Mouse (Mus musculus): ENCODE data around the gene Ercc8. TPM values are rescaled to one million over a fixed set of nuclear protein-coding genes. Genes with fewer than 3 reads are reported as not detected.

Ercc8 gene
- 10 to 100 TPM; 11.0 to 13.6 TPM for polyA plus RNA-seq (2017; shearing (Covaris generic))

DNA sequence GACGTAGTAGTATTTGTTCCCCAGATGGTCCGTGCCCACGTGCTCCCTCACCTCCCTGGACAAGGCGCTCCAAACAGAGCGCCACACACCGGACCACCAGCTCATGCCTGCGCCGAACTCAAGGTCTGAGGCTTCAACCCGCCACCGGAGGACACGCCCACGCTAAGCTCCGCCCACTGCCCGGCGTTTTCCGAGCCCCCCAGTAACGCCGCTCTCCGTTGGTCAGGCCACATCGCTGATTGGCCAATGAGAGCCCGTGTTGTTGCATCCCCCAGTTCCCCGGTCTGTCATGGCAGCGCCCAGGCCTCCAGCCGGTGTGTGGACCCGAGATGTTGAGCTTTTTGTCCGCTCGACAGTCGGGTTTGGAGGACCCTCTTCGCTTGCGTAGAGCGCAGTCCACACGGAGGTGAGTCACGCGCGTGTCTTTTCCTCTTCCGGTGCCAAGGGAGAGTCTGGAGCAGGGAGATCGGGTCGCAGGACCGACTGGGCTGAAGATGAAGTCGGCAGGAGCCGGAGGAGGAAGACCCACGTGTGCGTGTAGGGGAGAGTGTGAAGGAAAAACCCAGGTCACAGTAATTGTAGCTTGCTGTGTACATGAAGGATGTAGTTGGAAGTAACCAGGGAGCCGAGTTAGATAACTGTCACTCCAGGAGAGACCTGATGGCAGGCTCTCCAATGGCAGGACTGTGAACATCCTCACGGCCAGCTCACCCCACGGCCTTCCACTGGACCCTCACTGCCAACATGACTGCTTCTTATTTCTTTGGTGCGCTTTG is at the start of gene Ercc8, which contains the start of gene Ndufaf2:
Gene Ercc8 (plus strand): TSS at position 267 of the 776 bp plus-strand sequence.
Gene Ndufaf2 (minus strand): TSS at position 159 of the 776 bp plus-strand sequence.
- ATAC-seq = peak; percentile 91

- ATAC-seq = no peak
Observed at GRCm38 (mm10) chr13:108110929-108111328, 47.6 kb upstream of the Ercc8 start.

GRCm38 (mm10) chr13:108113536-108113935 is 45.0 kb upstream of the Ercc8 start:
- no peak for ATAC-seq

GRCm38 (mm10) chr13:108114257-108114656 is 44.3 kb upstream of the Ercc8 start:
- no peak for ATAC-seq

DNA sequence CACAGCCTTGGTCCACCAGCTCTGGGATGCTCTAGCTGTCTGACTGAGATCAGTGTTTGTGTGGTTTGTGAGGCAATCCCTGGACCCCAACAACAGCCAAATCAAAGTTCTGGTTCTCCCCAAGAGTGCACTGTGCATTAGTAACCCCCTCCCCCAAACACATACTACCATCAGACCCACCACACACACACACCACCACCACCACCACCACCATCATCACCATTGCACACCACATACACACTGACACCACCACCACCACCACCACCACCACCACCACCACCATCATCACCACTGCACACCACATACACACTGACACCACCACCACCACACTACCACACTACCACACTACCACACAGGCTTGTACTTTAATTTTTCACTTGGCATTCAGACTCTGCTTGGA is 40.9 kb upstream of the Ercc8 start:
- ATAC-seq = no peak

DNA sequence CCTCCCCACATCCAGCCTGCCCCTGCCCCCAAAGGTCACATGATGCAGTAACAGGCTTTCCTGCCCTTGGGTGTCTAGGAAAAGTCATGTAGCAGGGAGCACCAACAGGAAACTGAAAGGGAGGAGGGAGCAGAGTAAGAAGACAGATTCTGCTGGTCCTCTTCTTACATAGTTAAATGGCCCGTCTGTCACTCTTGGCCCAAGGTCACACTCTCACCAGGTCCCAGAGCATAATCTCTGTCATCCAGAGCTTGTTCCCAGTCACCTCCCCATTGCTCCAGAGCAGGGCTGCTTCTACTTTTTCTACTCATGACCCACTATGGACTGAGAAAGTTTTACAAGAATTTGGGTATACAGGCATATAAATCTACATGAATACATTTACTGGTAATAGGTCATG is 40.3 kb upstream of the Ercc8 start:
- ATAC-seq = no peak

- ATAC-seq = no peak
Observed at GRCm38 (mm10) chr13:108119411-108120310, 38.9 kb upstream of the Ercc8 start.

DNA sequence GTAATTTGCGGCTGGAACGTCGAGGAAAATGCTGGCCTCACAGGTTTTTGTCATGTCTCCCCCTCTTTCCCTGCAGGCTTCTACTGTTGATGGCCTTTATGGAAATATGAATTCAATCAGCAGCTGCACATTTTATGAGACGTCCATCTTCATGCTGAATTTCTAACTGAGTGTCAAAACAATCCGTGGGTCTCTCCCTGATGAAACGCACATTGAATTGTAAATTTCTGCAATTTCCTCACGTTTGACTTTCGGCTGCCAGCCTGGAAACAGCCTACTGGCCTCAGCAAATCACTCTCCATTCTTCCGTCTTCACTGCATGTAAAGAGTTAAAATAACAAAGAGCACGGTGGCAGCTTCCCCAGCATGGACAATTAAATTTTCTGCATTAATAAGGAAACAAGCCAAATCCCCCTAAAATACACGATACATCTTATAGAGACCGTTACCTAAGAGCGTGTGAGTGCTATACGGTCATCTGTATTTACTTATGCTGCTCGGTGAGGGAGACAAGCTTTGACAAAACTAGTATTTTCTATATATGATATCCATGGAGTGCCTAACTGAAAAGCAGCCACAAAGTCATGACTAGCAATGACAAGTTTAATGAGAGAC is 35.3 kb upstream of the Ercc8 start:
- no peak for ATAC-seq

GRCm38 (mm10) chr13:108124096-108124495 is 34.4 kb upstream of the Ercc8 start:
- ATAC-seq = no peak

- no peak for ATAC-seq
Observed at GRCm38 (mm10) chr13:108126246-108126645, 32.3 kb upstream of the Ercc8 start.

GRCm38 (mm10) chr13:108127130-108127529 is 31.4 kb upstream of the Ercc8 start:
- ATAC-seq = peak; percentile 73

DNA sequence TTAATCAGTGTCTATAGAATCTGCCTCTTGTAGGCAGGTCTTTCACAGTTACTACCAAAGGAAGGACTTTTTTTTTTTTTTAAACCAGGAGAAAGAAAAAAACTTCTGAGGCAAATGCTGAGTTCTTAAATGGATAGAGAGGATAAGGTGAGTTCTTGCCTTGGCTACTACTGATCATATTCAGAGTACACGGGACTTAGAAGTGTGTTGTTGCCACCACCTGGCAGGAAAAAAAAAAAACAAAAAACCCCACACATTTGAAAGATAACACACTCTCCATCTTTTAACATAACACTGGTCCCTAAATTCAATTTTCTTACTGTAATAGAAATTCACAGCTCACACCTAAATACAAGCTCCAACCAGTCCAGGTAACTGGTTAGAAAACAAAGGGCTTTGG is 30.6 kb upstream of the Ercc8 start:
- ATAC-seq = no peak

GRCm38 (mm10) chr13:108129070-108129469 is 29.5 kb upstream of the Ercc8 start:
- ATAC-seq = peak; percentile 84

DNA sequence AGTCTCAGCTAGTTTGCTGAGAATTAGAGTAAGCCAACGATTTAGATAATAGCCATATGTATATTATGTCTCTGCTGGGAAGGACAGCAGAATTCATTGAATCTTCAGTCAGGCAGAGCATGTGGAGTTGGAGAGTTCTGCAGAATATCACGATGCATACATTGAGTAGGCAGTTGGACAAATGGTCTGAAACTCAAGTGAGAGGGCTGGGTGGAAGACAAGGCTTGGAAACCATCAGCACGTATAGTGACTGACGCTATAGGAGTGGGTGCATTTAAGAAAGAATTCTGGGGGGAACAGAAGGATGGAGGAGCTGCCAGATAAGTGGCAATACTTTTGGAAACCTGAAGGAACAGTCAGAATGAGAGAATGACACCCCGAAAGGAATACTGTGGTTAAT is 27.8 kb upstream of the Ercc8 start:
- no peak for ATAC-seq

DNA sequence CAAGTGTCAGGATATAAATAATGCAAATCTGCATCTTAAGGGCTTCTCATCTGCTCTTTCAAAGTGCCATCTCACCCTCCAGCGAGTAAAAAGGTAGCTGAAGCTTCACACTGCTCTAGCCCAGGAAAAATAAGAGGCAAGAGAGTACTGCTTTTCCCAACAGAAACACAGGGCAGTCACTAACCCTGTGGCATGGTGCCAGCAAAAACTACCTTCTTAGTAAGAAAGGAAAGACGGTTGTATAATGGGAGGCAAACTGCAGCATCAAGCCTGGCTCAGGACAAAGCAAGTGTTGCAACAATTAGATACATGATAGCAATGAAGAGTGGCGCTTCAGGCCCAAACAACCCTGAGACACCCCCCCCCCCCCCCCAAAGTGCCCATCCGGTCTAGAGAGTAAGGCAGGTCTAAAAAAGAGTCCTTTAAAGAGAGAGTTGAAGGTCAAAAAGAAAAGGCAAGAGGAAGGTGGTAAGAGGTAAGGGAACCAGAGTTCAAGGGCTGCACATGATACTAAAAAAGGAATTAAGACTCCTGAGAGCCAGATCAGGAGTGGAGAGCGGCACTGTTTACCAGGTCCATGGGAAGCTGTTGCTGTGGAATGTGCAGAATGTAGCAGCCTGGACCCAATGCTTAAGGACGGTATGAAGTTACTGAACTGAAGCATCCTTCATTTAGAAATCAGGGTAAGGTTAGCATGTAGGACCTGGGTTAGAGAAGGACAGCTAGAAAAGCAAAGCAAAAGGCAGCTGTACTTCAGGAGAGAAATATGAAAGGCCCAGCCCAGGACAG is 26.3 kb upstream of the Ercc8 start:
- no peak for ATAC-seq

GRCm38 (mm10) chr13:108135617-108136016 is 22.9 kb upstream of the Ercc8 start:
- ATAC-seq = no peak

- ATAC-seq = no peak
Observed at GRCm38 (mm10) chr13:108138403-108138977, 20.0 kb upstream of the Ercc8 start.

DNA sequence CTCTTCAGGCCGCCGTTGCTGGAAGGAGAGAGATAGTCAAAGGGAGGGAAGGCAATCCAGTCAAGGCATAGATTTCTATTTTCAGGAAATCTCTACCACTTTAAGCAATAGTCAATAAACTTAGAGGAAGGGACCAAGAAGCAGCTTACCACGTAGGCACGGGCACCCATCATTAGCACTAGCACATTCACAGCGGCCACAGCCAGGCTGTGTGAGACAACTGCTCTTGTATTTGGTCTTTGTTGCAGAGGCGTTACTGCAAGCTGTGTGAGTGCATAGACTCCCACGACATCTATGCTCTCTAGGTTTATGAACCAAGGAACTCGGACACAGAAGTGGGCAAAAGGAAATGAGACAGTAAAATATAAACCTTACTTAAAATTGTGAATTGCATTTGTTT is 14.4 kb upstream of the Ercc8 start:
- no peak for ATAC-seq

- peak; percentile 63 for ATAC-seq
Observed at GRCm38 (mm10) chr13:108151782-108152181, 6.7 kb upstream of the Ercc8 start.

DNA sequence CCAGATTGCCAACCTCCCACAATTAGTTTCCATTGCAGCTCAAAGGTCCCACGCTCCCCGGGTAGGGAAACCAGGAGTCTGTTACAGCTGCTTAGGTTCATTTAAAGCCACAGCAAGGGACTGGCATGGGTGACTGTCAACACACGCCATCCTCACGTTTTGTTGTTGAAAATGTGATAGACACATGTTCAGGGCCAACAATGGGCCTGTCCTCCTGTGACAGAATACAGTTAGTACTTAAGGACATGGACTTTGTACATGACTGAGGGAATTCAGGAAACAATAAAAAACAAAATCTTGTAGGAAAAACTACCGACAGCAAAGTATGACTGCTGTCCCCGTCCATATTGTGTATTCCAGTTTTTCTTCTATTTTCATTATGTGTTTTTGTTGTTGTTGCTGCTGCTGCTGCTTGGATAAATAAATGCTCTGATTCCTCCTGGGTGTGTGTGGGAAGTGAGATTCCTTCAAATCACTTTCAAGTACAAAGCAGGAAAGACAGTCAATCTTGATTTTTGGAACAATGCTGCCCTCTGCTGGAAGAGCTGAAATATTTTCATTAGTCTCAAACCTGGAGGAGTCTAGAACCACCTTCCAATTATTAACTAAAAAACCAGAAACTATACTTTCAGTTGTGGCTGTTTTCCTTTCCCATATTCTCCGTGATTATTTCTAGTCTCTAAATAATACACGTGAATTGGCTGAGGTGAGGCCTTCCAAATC is 5.7 kb upstream of the Ercc8 start:
- peak; percentile 65 for ATAC-seq

DNA sequence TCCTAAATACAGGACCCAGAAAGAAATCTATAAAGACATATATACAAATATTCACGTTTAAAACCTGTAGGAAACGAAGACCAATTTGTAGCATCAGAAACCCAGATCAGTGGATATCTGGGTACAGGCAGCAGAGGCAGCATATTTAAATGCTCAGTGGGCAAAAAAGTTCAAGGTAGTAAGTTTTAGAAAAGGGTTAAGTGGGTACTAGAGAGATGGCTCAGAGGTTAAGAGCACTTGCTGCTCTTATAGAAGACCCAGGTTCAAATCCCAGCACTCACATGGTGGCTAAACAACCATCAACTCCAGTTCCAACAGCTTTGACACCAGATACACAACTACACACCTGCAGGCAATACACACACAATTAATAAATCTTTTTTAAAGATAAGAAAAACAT is 1.4 kb upstream of the Ercc8 start:
- ATAC-seq = no peak

Data from CD4-positive, CD25-positive, alpha-beta regulatory T cell, adult 4 months (primary cell).